Mouse (Mus musculus) left cerebral cortex, postnatal 10 days (tissue): Measurements from ENCODE around the gene Gas7. TPM values are rescaled to one million over a fixed set of nuclear protein-coding genes. Genes with fewer than 3 reads are reported as not detected.
A peak's percentile ranks its signal among the peaks of the same experiment; 100 is the strongest.

Experiments
- DNase-seq, 2 experiments: peaks; one replicate each; pipeline ENCODE4 v3.0.0; 2021 to 2022; ENCODE audit warnings: low spot score in 2 of 2, mixed read lengths in 1 of 2; ENCODE audit errors: extremely low spot score in 1 of 2
- intact Hi-C: fragments of 180-260 bp; cut with DNase I; formaldehyde crosslinking; loops from one replicate; pipeline ENCODE4 v1.15.1; 2025
- total RNA-seq, 2 experiments: library from RNA; stranded (reverse); gene quantifications; 2 replicates each; pipeline ENCODE4 v1.2.3; 2021

Gene Gas7
- total RNA-seq, 2 experiments from 2014 or later = 480 to 508 TPM

- intact Hi-C loops = no loop called here
- no peak for DNase-seq
These were observed 202.6 kb downstream of the Gas7 start for GRCm38 (mm10) chr11:67657685-67658382.

DNA sequence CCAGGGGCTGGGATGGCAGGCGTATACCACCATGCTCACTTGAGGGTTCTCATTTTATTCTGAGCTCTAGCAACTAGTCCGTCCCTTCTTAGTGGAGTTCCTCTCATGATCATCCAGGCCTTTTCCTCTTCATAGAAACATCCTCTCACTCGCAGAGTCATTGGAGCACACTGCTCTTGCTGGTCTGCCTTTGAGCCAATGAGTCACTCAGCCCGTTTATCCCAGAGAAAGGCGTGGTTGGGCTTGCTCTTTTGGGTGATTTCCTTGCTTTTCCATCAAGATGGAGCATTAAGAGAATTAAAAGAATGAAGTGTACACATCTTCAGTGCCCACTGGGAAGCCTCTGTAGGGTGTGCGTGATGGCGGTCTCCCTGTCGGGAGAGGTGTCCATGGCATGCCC, 206.2 kb downstream of the Gas7 start:
- intact Hi-C loops = no loop called here

GRCm38 (mm10) chr11:67663437-67663836, 208.2 kb downstream of the Gas7 start:
- intact Hi-C loops = no loop called here
- DNase-seq = no peak

More for the DNA sequence above, 206.2 kb downstream of the Gas7 start:
- DNase-seq = no peak

DNA sequence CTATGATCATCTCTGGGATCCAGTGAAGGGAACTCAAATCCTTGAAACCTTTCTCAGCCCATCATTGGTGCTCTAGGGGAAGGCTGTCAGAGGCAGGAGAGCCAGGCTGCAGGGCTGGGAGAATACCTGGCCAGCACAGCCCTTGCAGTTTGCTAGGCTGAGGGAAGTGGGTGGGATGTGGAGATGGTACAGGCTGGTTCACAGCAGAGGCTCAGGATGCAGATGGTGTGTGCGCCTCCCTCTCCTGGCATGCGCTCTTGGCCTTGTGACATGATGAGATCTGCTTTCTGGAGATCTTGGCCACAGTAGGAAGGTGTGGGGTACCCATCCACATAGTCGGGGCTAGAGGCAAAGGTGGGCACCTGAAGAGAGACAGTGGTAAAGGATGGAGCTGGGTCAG, 209.0 kb downstream of the Gas7 start:
- intact Hi-C loops = no loop called here
- no peak for DNase-seq

- intact Hi-C loops = no loop called here
- DNase-seq = no peak
These were observed 209.7 kb downstream of the Gas7 start for GRCm38 (mm10) chr11:67664918-67665317.

GRCm38 (mm10) chr11:67666129-67666528, 210.9 kb downstream of the Gas7 start:
- no peak for DNase-seq
- intact Hi-C loops = no loop called here

- DNase-seq = peak; percentile 75
- intact Hi-C loops = no loop called here
These were observed 212.5 kb downstream of the Gas7 start for GRCm38 (mm10) chr11:67667531-67668332.

DNA sequence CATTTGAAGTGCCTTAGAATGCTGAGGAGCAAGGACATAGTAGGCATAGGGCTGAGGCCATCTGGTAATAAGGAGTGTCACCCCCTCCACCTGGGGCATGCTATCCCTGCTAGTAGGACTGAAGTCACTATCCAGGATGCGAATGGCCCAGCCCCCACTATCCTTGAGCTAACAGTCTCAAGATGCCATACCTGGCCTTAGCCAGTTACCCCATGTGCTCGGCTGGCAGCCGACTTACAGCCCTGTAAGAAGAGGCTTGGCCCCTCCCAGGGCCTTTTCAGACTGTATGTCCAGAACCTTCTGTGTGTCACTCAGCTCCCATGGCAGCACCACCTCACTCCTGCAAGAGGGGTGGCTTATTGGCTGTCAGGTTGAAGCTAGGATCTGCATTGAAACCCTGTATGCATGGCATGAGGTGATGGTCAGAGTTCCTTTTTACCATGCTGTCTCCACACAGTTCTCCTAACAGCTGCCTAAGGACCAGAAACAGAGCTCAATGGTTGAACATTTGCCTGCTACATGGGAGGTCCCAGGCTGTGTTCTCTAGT, 213.3 kb downstream of the Gas7 start:
- no peak for DNase-seq
- intact Hi-C loops = no loop called here

- intact Hi-C loops = no loop called here
- no peak for DNase-seq
These were observed 214.8 kb downstream of the Gas7 start for GRCm38 (mm10) chr11:67670031-67670430.

DNA sequence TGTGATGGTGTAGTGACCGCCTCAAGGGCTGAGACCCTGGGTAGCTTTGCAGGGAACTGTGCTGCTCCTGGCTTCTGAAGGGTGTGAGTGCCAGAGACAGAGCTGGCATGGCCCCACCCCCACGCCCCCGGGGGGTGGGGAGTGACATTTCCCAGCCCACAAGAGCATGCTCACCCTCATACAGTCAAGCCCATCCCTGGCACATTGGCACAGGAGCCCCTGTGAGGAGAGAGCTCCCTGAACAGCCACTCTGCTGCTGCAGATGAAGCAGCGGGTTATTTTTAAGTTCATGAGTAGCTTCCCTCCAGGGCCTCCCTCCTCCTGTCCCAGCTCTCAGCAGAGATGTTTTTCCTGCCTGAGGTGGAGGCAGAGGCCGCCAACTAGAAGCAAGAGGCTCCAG, 216.9 kb downstream of the Gas7 start:
- intact Hi-C loops = no loop called here
- no peak for DNase-seq

GRCm38 (mm10) chr11:67675562-67676540, 220.6 kb downstream of the Gas7 start:
- peak in 1 of 2 experiments; percentile 76 for DNase-seq
- intact Hi-C loops = loop anchor here (5.0 kb wide), 1 partner anchor 564 kb away; no protein-coding TSS in a partner anchor

GRCm38 (mm10) chr11:67679300-67679699, 224.1 kb downstream of the Gas7 start:
- no peak for DNase-seq
- intact Hi-C loops = loop anchor here (5.0 kb wide), 1 partner anchor 567 kb away; no protein-coding TSS in a partner anchor

- intact Hi-C loops = loop anchor here (5.0 kb wide), 1 partner anchor 568 kb away; no protein-coding TSS in a partner anchor
- no peak for DNase-seq
These were observed 224.7 kb downstream of the Gas7 start for GRCm38 (mm10) chr11:67679930-67680329.

DNA sequence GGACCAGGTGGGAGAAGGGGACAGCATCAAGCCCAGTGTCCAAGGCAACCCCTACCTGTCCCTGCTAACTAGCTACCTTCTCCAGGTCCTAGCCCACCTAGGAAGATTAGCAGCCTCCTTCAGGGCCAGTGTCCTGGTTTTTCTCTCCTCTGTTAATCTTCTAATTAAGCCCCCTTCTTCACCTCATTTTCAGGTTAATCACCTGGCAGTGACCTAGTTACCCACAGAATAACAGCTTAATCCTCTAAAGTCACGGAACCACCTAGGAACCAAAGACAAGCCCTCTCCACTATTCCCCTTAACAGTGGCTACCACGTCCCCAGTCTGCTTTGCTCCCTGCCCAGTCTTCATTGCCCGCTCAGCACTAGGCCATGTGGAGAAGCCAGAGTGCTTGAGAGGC, 226.6 kb downstream of the Gas7 start:
- intact Hi-C loops = no loop called here

GRCm38 (mm10) chr11:67686109-67686508, 230.9 kb downstream of the Gas7 start:
- DNase-seq = no peak
- intact Hi-C loops = no loop called here

More for the DNA sequence above, 226.6 kb downstream of the Gas7 start:
- no peak for DNase-seq

- intact Hi-C loops = no loop called here
- no peak for DNase-seq
These were observed 239.6 kb downstream of the Gas7 start, which contains the start of gene Rcvrn for GRCm38 (mm10) chr11:67694703-67695376. Rcvrn (plus strand) TSS chr11:67695326.

- intact Hi-C loops = no loop called here
- peak in 1 of 2 experiments; percentile 40 for DNase-seq
These were observed 257.7 kb downstream of the Gas7 start for GRCm38 (mm10) chr11:67712976-67713375.

DNA sequence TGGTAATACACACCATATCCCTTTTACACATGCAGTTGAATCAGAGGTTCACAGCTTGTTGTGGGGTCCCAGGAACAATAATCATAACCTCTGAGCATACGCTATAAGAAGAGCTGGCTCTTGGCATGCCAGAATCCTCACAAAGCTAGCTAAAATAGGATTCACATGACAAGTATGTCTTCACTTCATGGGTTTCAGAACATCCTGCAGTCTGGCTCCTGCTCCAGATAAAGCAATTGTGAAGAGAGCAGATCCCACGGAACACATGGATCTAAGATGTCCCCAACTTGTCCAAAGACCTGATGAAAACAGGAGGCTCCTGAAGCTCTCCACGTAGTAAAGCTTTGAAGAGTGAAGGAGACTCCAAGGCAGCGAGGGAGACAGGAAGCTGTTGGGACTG, 260.1 kb downstream of the Gas7 start:
- DNase-seq = no peak
- intact Hi-C loops = no loop called here
